37 mouse cellular contexts compared by ENCODE assay signal in genomic region chr11:116802709-116803108, GRCm38 (mm10). TPM values are rescaled to one million over a fixed set of nuclear protein-coding genes. Genes with fewer than 3 reads are reported as not detected.
"Had no signal": no experiment of that assay in that cellular context is flagged by ENCODE, and none has a peak within 500 bp of the region (broad histone marks: within the 10 kb centered on the region; RNA-seq: fewer than 3 reads in every experiment).

No protein-coding gene starts in this region.

- H3K4me3 ChIP-seq: embryonic facial prominence, embryonic 10.5 days; embryonic facial prominence, embryonic 12.5 days; embryonic facial prominence, embryonic 13.5 days; embryonic facial prominence, embryonic 15.5 days; erythroblast, embryonic 14.5 days; forebrain, embryonic 10.5 days; forebrain, embryonic 12.5 days; forebrain, embryonic 13.5 days; forebrain, embryonic 15.5 days; gastrocnemius, adult 2 months; heart, adult 2 months had no signal

- DNase-seq: cerebellum, adult 8-10 months; cerebellum, adult 9-10 months; cerebellum, adult 9-11 months; cerebellum, postnatal 10 days; cerebellum, postnatal 14 days; cerebellum, postnatal 25 days; cerebellum, postnatal 36 days; embryo, embryonic 11 days; forebrain, postnatal 0 days; gastrocnemius, adult 2 months; gastrocnemius, postnatal 10 days; gastrocnemius, postnatal 14 days; gastrocnemius, postnatal 25 days; heart, adult 18-20 months; heart, adult 2 months had no signal

- H3K4me2 ChIP-seq: embryonic facial prominence, embryonic 12.5 days; embryonic facial prominence, embryonic 13.5 days; embryonic facial prominence, embryonic 15.5 days; forebrain, embryonic 12.5 days; forebrain, embryonic 13.5 days; forebrain, embryonic 15.5 days had no signal

- H3K27me3 ChIP-seq: embryonic facial prominence, embryonic 12.5 days; embryonic facial prominence, embryonic 13.5 days; embryonic facial prominence, embryonic 15.5 days; forebrain, embryonic 12.5 days; forebrain, embryonic 13.5 days; forebrain, embryonic 15.5 days had no signal

- H3K36me3 ChIP-seq: embryonic facial prominence, embryonic 10.5 days; embryonic facial prominence, embryonic 12.5 days; embryonic facial prominence, embryonic 13.5 days; embryonic facial prominence, embryonic 15.5 days; forebrain, embryonic 10.5 days; forebrain, embryonic 12.5 days; forebrain, embryonic 15.5 days had no signal

RNA-seq across cellular contexts. Expression of gene St6galnac1, which starts 27.4 kb away (rescaled TPM):
- total RNA-seq: common myeloid progenitor, adult 5-6 weeks; forebrain, postnatal 0 days; gastrocnemius, adult 18-20 months; gastrocnemius, adult 2 months; gastrocnemius, adult 8-10 months; gastrocnemius, postnatal 10 days; gastrocnemius, postnatal 14 days; gastrocnemius, postnatal 25 days; gastrocnemius, postnatal 36 days; gastrocnemius, postnatal 4 days; granulocyte monocyte progenitor cell, adult 5-6 weeks; heart, adult 18-20 months; heart, adult 2 months; heart, adult 8-10 months had no signal
- polyA plus RNA-seq: embryonic facial prominence, embryonic 10.5 days; embryonic facial prominence, embryonic 11.5 days; embryonic facial prominence, embryonic 12.5 days; embryonic facial prominence, embryonic 13.5 days; embryonic facial prominence, embryonic 15.5 days; erythroblast, embryonic 14.5 days; forebrain, embryonic 10.5 days; forebrain, embryonic 11.5 days; forebrain, embryonic 12.5 days; forebrain, embryonic 13.5 days; forebrain, embryonic 14.5 days; forebrain, embryonic 15.5 days; forebrain, embryonic 16.5 days; forebrain, postnatal 0 days; frontal cortex, adult 2 months; gonadal fat pad, adult 2 months; heart, adult 2 months had no signal
